Mouse (Mus musculus): ENCODE results near the gene Epor. TPM values are rescaled to one million over a fixed set of nuclear protein-coding genes. Genes with fewer than 3 reads are reported as not detected.
A peak's percentile ranks its signal among the peaks of the same experiment; 100 is the strongest.

Gene Epor
- total and polyA plus RNA-seq, 3 experiments: 0.20 to 2.0 TPM; not detected in 1

DNA sequence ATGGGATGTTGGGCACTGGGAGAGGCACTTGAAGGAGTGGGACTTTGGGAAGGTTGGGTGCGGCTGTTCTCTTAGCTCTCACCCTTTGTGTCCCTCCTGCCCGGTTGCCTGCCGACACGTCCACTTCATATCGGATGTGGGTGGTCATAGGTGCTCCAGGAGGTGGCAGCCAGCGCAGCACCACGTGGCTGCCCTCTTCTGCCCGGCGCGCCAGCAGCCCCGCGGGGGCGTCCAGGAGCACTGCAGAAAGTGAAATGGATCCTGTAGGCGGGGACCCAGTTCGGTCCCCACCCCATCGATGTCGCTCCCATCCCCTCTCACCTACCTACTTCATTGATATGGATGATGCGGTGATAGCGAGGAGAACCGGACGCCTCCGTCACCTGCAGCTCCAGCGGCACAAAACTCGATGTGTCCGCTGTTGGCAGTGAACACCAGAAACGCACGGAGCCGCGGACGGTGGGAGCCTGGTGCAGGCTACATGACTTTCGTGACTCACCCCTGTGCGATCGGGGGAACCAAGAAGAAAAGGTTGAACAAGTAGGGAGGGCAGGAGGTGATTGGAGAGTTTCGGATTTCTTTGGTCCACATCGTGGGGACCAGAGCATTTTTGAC, 1.8 kb downstream of the Epor start:
- Histone ChIP-seq H3K27ac (ENCODE audit: insufficient read depth, low read depth) (no peak overlapping the region), H3K9ac (ENCODE audit: insufficient read depth, low read depth) (no peak overlapping the region), H3K4me2 (ENCODE audit: insufficient read depth, low read depth, poor library complexity, severe bottlenecking) (peak overlapping the region; percentile 85), H3K36me3 (replicated peaks in 1 of 2; ENCODE audit: control insufficient read depth in 1 of 2, insufficient read depth in 1 of 2, low read length in 1 of 2) (peaks cover 3% of the 10 kb centered on the region in 2 experiments), H3K4me3 (replicated peaks in 1 of 3; ENCODE audit: low read depth in 2 of 3, low read length in 2 of 3, poor library complexity in 1 of 3) (peak overlapping the region in 1 of 3 experiments; percentile 51), H3K27me3 (replicated peaks) (peaks cover 46% of the 10 kb centered on the region), H3K4me1 (ENCODE audit: control insufficient read depth in 1 of 2, insufficient read depth in 2 of 2) (peaks cover 10 to 11% of the 10 kb centered on the region in 2 experiments), H3K9me3 (replicated peaks; ENCODE audit: low read length) (no peaks in the 10 kb centered on the region), H3K79me2 (replicated peaks; ENCODE audit: control insufficient read depth, extremely low read depth, insufficient read depth, poor library complexity, severe bottlenecking) (0 out of 2 replicates have a peak, but pooled peaks cover 2% of the 10 kb centered on the region)
- dilution Hi-C loops (cut with MboI; ENCODE audit: extremely low pct_ligation_motif_present, extremely low pct_unique_long_range_greater_than_20kb, low sequenced_read_pairs) (no loop called here), in situ Hi-C loops (cut with MboI; ENCODE audit: low pct_ligation_motif_present, low pct_unique_long_range_greater_than_20kb, low sequenced_read_pairs) (loop anchor here (5.0 kb wide), 1 partner anchor 41 kb away; the partner anchor contains the start of genes Ccdc151 and Prkcsh)
- no peak for TF ChIP-seq ELF1 (IDR thresholded peaks at IDR 0.05; ENCODE audit: low read depth, low read length)
- TF ChIP-seq EP300 (IDR thresholded peaks at IDR 0.05; ENCODE audit: low read length): no peak
- no peak for TF ChIP-seq MAX (IDR thresholded peaks at IDR 0.05; ENCODE audit: low read length)
- no peak for TF ChIP-seq RCOR1 (conservative IDR thresholded peaks at IDR 0.05; ENCODE audit: low read depth, low read length)
- TF ChIP-seq GABPA (IDR thresholded peaks at IDR 0.05; ENCODE audit: insufficient replicate concordance, low read depth, low read length): no peak
- TF ChIP-seq RAD21 (IDR thresholded peaks at IDR 0.05; ENCODE audit: low read depth, low read length): no peak
- TF ChIP-seq MAZ (IDR thresholded peaks at IDR 0.05; ENCODE audit: low read depth, low read length): no peak
- no peak for TF ChIP-seq MXI1 (IDR thresholded peaks at IDR 0.05; ENCODE audit: low read depth, low read length)
- no peak for TF ChIP-seq TCF12 (IDR thresholded peaks at IDR 0.05; ENCODE audit: low read depth, low read length)
- no peak for TF ChIP-seq NRF1 (IDR thresholded peaks at IDR 0.05; ENCODE audit: low read depth, low read length)
- no peak for TF ChIP-seq E2F4 (IDR thresholded peaks at IDR 0.05; ENCODE audit: insufficient replicate concordance, low read depth, low read length)
- DNase-seq (ENCODE audit: extremely low read depth): no peak

GRCm38 (mm10) chr9:21960558-21961208, 2.6 kb downstream of the Epor start:
- Histone ChIP-seq H3K9me3 (replicated peaks; ENCODE audit: low read length) (no peaks in the 10 kb centered on the region), H3K27me3 (replicated peaks) (peaks cover 42% of the 10 kb centered on the region), H3K79me2 (replicated peaks; ENCODE audit: control insufficient read depth, extremely low read depth, insufficient read depth, poor library complexity, severe bottlenecking) (0 out of 2 replicates have a peak, but pooled peaks cover 3% of the 10 kb centered on the region), H3K4me2 (ENCODE audit: insufficient read depth, low read depth, poor library complexity, severe bottlenecking) (no peak overlapping the region), H3K9ac (ENCODE audit: insufficient read depth, low read depth) (no peak overlapping the region), H3K4me3 (replicated peaks in 1 of 3; ENCODE audit: low read depth in 2 of 3, low read length in 2 of 3, poor library complexity in 1 of 3) (no peak overlapping the region), H3K36me3 (replicated peaks in 1 of 2; ENCODE audit: control insufficient read depth in 1 of 2, insufficient read depth in 1 of 2, low read length in 1 of 2) (peaks cover 3% of the 10 kb centered on the region in 2 experiments), H3K27ac (ENCODE audit: insufficient read depth, low read depth) (no peak overlapping the region), H3K4me1 (ENCODE audit: control insufficient read depth in 1 of 2, insufficient read depth in 2 of 2) (peaks cover 11 to 13% of the 10 kb centered on the region in 2 experiments)
- dilution Hi-C loops (cut with MboI; ENCODE audit: extremely low pct_ligation_motif_present, extremely low pct_unique_long_range_greater_than_20kb, low sequenced_read_pairs) (no loop called here), in situ Hi-C loops (cut with MboI; ENCODE audit: low pct_ligation_motif_present, low pct_unique_long_range_greater_than_20kb, low sequenced_read_pairs) (loop anchor here (5.0 kb wide), 1 partner anchor 42 kb away; the partner anchor contains the start of genes Ccdc151 and Prkcsh)
- no peak for TF ChIP-seq MAZ (IDR thresholded peaks at IDR 0.05; ENCODE audit: low read depth, low read length)
- no peak for TF ChIP-seq NELFE (IDR thresholded peaks at IDR 0.05; ENCODE audit: low read depth, low read length)
- TF ChIP-seq PAX5 (IDR thresholded peaks at IDR 0.05; ENCODE audit: low read length): no peak
- TF ChIP-seq E2F4 (IDR thresholded peaks at IDR 0.05; ENCODE audit: insufficient replicate concordance, low read depth, low read length): no peak
- TF ChIP-seq MAFK (IDR thresholded peaks at IDR 0.05; ENCODE audit: insufficient replicate concordance, low read length): no peak
- no peak for TF ChIP-seq MEF2A (IDR thresholded peaks at IDR 0.05; ENCODE audit: borderline replicate concordance, low read depth, low read length)
- no peak for TF ChIP-seq JUN (IDR thresholded peaks at IDR 0.05; ENCODE audit: insufficient read depth, low read depth, low read length)
- TF ChIP-seq TCF12 (IDR thresholded peaks at IDR 0.05; ENCODE audit: low read depth, low read length): no peak
- TF ChIP-seq RAD21 (IDR thresholded peaks at IDR 0.05; ENCODE audit: low read depth, low read length): no peak
- no peak for TF ChIP-seq ZNF384 (IDR thresholded peaks at IDR 0.05; ENCODE audit: low read depth, low read length)
- TF ChIP-seq ETS1 (conservative IDR thresholded peaks at IDR 0.05; ENCODE audit: low read depth, low read length): no peak
- TF ChIP-seq KAT2A (IDR thresholded peaks at IDR 0.05; ENCODE audit: insufficient replicate concordance, low read length): no peak
- no peak for TF ChIP-seq HCFC1 (IDR thresholded peaks at IDR 0.05; ENCODE audit: low read depth, low read length)
- no peak for TF ChIP-seq UBTF (IDR thresholded peaks at IDR 0.05; ENCODE audit: low read depth, low read length)
- no peak for TF ChIP-seq MAX (IDR thresholded peaks at IDR 0.05; ENCODE audit: low read length)
- DNase-seq (ENCODE audit: extremely low read depth): no peak
